Mouse (Mus musculus): ENCODE measurements around the gene Cdc42bpb. TPM values are rescaled to one million over a fixed set of nuclear protein-coding genes. Genes with fewer than 3 reads are reported as not detected.

The Cdc42bpb gene
- polyA plus RNA-seq, 1 experiment from 2014 or later = 25.6 TPM

DNA sequence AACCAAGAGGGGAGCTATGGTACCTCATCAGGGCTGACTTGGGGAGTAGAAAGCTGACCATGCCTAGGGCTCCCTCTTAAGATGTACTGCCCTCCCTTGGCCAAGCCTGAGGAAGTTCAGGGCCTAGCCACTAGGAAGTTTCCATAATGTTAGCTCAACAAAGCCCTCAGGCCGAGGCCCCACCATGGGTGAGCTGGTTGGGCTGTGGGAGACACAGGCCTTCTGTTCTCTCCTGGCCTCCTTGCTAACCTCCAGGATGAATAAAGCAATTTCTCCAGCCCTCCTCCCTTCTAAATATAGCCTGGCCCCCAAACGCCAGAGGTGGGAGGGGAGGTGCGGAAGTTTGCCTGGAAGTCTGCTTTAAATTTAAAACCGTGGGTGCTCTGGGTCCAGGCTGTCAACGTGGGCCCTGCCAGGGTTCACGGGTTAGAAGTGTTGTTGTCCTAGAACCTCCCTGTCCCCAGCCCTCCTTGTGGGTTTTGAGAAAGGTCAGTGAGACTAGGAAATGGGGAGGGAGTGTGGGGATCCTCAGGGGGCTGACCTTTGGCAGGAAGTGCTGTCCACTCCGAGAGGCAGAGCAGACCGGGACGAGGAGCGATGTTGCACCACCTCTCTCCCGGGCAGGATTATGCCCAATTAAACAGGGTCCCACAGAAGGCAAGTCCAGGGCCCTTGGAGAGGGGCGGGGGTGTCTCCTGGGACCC, 35.2 kb upstream of the Cdc42bpb start:
- H3K4me1 ChIP-seq (replicated peaks) = peaks cover 36% of the 10 kb centered on the region
- H3K27me3 ChIP-seq = peaks cover 67% of the 10 kb centered on the region
- H3K9ac ChIP-seq (replicated peaks) = no peak overlapping the region
- H3K36me3 ChIP-seq = no peaks in the 10 kb centered on the region
- peak overlapping the region; percentile 38 for H3K4me3 ChIP-seq (replicated peaks)
- WGBS = 13% methylated on average over 12 of the region's 12 CpGs
- no peaks in the 10 kb centered on the region for H3K9me3 ChIP-seq
- ATAC-seq (ENCODE audit: insufficient number of reproducible peaks, insufficient read depth, low FRiP score, low TSS enrichment, low read depth) = peak; percentile 10; the same call in 1 of the 2 replicates
- H3K4me2 ChIP-seq = peak overlapping the region; percentile 62
- peak overlapping the region; percentile 78 for H3K27ac ChIP-seq

DNA sequence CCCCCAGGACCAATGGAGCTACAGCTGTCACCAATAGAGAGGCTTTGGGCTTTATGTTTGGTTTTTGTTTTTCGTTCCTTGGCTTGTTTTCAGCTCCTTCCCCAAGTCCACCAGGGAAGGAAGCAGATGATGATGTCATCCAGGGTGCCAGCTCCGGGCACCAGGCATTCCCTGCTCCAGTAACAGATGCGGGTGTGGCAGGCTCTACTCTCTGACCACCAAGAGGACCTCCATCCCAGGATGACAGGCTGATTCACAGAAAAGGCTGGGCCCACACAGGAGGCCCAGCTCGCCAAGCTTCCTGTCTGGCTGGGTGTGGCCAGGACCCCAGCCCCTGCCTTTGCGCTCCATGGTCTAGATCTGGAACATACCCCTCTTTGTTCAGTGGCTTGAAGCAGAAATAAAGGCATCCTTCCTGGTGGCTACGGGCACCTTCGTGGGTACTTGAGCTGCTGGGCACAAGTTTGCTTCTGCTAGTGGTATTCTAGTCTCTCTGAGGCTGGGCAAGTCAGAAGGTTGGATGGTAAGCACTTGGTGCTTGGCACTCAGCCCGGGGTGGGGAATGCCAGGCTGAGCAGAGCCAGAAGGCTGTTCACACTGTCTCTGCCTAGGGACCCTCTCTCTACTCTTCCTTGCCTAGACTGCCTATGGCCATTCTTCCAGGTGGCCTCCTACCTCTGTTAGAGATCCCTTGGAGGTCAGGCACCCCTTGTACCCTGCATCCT, 34.3 kb upstream of the Cdc42bpb start:
- Histone ChIP-seq H3K4me3 (replicated peaks) (no peak overlapping the region), H3K4me1 (replicated peaks) (peaks cover 28% of the 10 kb centered on the region), H3K36me3 (no peaks in the 10 kb centered on the region), H3K4me2 (no peak overlapping the region), H3K9ac (replicated peaks) (no peak overlapping the region), H3K27me3 (peaks cover 67% of the 10 kb centered on the region), H3K9me3 (no peaks in the 10 kb centered on the region), H3K27ac (peak overlapping the region; percentile 78)
- no peak for ATAC-seq (ENCODE audit: insufficient number of reproducible peaks, insufficient read depth, low FRiP score, low TSS enrichment, low read depth)
- 71% methylated on average over 8 of the region's 8 CpGs for WGBS

DNA sequence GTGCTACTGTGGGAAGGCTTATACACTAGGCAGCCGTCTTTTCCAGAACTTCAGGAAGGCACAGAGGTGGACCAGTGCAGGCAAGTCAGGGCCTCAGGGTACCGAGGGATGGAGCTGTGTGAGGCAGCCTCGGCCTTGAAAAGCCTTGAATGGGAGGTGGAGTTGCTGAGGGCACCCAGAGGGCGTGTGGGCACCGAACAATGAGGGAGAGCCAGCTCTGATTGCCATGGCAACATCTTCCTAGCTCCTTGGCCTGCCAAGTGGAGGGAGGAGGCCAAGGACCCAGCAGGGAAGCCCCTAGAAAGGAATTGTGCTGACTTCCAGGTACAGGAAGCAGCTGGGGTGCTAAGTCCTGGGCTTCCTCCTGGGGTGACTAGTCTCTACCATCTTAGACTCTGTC, 32.1 kb upstream of the Cdc42bpb start:
- Histone ChIP-seq H3K36me3 (no peaks in the 10 kb centered on the region), H3K27me3 (peaks cover 75% of the 10 kb centered on the region), H3K9ac (replicated peaks) (no peak overlapping the region), H3K4me3 (replicated peaks) (no peak overlapping the region), H3K9me3 (no peaks in the 10 kb centered on the region), H3K4me1 (replicated peaks) (peaks cover 29% of the 10 kb centered on the region), H3K27ac (no peak overlapping the region), H3K4me2 (no peak overlapping the region)
- no peak for ATAC-seq (ENCODE audit: insufficient number of reproducible peaks, insufficient read depth, low FRiP score, low TSS enrichment, low read depth)
- 30% methylated on average over 5 of the region's 5 CpGs for WGBS

DNA sequence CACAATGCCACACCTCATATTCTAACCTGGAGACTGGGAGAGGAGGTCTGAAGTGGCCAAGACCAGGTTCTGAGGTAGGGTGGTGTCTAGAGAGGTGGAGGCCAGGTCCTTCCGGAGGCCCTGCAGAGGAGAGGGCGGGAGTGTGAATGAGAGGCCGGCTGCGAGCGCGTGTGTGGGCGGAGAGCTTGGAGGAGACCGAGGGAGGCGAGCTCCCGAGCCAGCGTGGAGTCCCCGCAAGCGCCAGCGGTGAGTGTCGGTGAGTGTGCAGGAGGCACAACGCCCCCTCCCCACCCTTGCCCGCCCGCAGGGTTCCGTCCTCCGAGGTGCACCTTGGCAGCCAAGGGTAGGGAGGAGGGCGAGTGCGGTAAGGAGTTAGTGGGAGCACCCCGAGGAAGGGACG, 29.1 kb upstream of the Cdc42bpb start, which contains the start of gene Lbhd2:
Lbhd2 (plus strand) TSS at position 188 of the 400 bp plus-strand sequence.
- Histone ChIP-seq H3K36me3 (no peaks in the 10 kb centered on the region), H3K4me1 (replicated peaks) (peaks cover 15% of the 10 kb centered on the region), H3K9me3 (no peaks in the 10 kb centered on the region), H3K27me3 (peaks cover 83% of the 10 kb centered on the region), H3K4me3 (replicated peaks) (peak within 1 kb of the TSS; percentile 29), H3K27ac (no peak within 1 kb of the TSS), H3K4me2 (peak within 1 kb of the TSS; percentile 56), H3K9ac (replicated peaks) (no peak within 1 kb of the TSS)
- WGBS = 1% methylated on average over 24 of the region's 24 CpGs
- no peak for ATAC-seq (ENCODE audit: insufficient number of reproducible peaks, insufficient read depth, low FRiP score, low TSS enrichment, low read depth)

DNA sequence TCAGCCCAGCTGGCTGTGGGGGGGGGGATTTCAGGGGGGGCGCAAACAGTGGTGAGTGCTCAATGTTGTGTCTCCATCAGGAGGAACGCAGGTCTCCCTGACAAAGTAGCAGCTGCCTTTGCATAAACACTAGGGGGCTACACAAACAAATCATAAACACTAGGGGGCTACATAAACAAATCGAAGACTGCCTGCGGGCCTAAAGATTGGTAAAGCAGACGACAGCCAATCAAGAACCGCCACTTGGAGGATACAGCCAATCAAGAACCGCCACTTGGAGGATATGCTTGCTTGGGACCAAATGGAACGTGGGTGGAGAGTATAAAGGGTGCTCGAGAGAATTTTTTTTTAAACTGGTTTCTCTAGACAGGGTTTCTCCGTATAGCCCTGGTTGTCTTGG, 27.4 kb upstream of the Cdc42bpb start:
- WGBS = 54% methylated on average over 10 of the region's 10 CpGs
- Histone ChIP-seq H3K4me3 (replicated peaks) (no peak overlapping the region), H3K9me3 (no peaks in the 10 kb centered on the region), H3K4me2 (no peak overlapping the region), H3K27ac (no peak overlapping the region), H3K27me3 (peaks cover 67% of the 10 kb centered on the region), H3K4me1 (replicated peaks) (peaks cover 13% of the 10 kb centered on the region), H3K9ac (replicated peaks) (no peak overlapping the region), H3K36me3 (no peaks in the 10 kb centered on the region)
- no peak for ATAC-seq (ENCODE audit: insufficient number of reproducible peaks, insufficient read depth, low FRiP score, low TSS enrichment, low read depth)

DNA sequence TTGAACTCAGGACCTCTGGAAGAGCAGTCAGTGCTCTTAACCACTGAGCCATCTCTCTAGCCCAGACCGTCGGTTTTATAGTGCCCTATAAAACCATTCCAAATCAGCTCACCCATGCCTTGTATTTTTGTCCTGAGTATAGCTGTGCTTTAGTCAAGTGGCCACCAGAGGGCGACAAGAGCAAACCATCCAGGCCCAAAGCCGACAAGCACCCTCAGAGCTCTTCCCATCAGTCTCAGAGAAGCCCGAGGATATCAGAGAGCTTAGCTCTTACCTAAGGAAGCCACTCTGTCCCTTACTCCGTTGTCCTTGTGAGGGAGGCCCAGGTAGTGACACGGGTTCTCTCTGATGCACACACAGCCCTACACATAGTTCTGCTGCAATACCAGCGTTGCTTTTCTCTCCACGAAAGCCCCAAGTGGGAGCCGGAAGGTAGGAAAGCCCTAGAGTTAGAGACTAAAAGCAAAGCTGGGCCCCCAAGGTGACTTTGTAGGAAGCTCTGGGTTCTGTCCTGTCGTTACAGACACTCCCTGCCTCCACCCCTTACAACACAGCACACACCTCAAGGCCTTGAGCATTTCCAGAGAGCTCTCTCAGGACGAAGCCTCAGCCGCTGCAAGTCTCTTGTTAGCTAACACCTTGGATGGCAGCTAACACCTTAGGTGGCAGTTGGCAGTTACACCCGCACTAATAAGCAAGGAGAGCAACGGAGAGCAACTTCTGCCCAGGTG, 24.1 kb upstream of the Cdc42bpb start:
- ATAC-seq (ENCODE audit: insufficient number of reproducible peaks, insufficient read depth, low FRiP score, low TSS enrichment, low read depth) = peak; percentile 74; the same call in 1 of the 2 replicates
- Histone ChIP-seq H3K4me2 (no peak overlapping the region), H3K27ac (no peak overlapping the region), H3K9ac (replicated peaks) (no peak overlapping the region; the same call in 1 of the 2 replicates), H3K9me3 (no peaks in the 10 kb centered on the region), H3K4me1 (replicated peaks) (peaks cover 9% of the 10 kb centered on the region), H3K36me3 (no peaks in the 10 kb centered on the region), H3K4me3 (replicated peaks) (no peak overlapping the region), H3K27me3 (peaks cover 62% of the 10 kb centered on the region)
- 15% methylated on average over 15 of the region's 15 CpGs for WGBS

DNA sequence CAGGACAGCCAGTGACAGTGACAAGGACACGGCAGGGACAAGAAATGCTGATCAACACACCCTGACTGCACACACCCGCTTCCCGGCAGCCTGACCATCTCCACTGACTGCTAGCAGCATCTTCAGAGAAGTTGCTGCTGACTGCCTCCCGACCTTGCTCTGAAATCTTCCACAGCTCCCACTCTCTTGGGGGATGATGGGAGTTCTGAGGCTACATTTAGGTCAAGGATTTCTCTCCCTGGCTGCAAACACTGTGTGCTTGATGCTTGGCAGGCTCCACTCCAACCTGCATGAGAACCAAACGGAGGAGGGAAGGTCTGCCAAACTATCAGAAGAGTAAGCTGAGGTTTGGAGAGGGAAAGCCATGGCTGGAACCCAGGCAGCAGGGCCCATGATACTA, 19.5 kb upstream of the Cdc42bpb start:
- no peak for ATAC-seq (ENCODE audit: insufficient number of reproducible peaks, insufficient read depth, low FRiP score, low TSS enrichment, low read depth)
- Histone ChIP-seq H3K9ac (replicated peaks) (no peak overlapping the region), H3K9me3 (no peaks in the 10 kb centered on the region), H3K27ac (no peak overlapping the region), H3K4me2 (no peak overlapping the region), H3K36me3 (no peaks in the 10 kb centered on the region), H3K27me3 (peaks cover 40% of the 10 kb centered on the region), H3K4me3 (replicated peaks) (no peak overlapping the region), H3K4me1 (replicated peaks) (peaks cover 5% of the 10 kb centered on the region)
- WGBS = 68% methylated on average over 5 of the region's 5 CpGs

DNA sequence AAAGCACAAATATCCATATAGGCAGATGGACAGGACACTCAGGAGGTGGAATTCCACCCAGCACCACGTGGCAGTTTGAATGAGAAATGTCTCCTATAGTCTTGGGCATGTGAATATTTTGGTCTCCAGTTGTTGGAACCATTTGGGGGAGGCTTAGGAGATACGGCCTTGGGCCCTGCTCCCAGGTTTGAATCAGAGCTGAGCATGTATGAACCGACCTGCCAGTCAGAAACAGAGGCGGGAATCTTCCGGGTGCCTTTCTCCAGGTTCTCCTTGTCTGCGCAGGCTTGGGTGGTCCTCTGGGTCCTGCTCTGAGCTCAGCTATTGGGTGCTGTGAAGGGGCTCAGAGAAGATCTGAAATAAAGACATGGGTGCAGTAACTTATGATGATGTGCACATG, 16.5 kb upstream of the Cdc42bpb start:
- no peak overlapping the region for H3K9ac ChIP-seq (replicated peaks)
- WGBS = 85% methylated on average over 6 of the region's 6 CpGs
- H3K4me3 ChIP-seq (replicated peaks) = no peak overlapping the region
- H3K36me3 ChIP-seq = no peaks in the 10 kb centered on the region
- no peak for ATAC-seq (ENCODE audit: insufficient number of reproducible peaks, insufficient read depth, low FRiP score, low TSS enrichment, low read depth)
- H3K27me3 ChIP-seq = peaks cover 31% of the 10 kb centered on the region
- no peak overlapping the region for H3K27ac ChIP-seq
- H3K4me2 ChIP-seq = no peak overlapping the region
- no peaks in the 10 kb centered on the region for H3K4me1 ChIP-seq (replicated peaks)
- no peaks in the 10 kb centered on the region for H3K9me3 ChIP-seq

DNA sequence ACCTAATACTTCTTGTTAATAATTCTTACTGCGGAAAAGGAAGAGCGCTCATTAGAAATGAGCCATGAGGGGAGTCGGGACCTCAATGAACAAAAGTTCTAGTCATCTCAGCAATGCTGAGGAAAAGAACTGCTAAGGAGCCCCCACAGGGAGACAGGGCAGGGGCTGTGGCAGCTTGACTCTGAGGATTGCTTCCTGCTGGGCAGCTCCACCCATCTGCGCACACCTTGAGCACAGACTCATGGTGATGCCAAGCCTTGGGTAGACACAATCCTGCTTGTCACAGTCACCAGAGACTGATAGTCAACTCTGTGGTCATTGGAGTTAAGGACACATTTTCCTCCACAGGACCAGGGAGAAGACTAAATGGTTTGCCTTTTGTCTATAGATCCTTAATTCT, 9.6 kb upstream of the Cdc42bpb start:
- no peak overlapping the region for H3K27ac ChIP-seq
- 87% methylated on average over 4 of the region's 4 CpGs for WGBS

DNA sequence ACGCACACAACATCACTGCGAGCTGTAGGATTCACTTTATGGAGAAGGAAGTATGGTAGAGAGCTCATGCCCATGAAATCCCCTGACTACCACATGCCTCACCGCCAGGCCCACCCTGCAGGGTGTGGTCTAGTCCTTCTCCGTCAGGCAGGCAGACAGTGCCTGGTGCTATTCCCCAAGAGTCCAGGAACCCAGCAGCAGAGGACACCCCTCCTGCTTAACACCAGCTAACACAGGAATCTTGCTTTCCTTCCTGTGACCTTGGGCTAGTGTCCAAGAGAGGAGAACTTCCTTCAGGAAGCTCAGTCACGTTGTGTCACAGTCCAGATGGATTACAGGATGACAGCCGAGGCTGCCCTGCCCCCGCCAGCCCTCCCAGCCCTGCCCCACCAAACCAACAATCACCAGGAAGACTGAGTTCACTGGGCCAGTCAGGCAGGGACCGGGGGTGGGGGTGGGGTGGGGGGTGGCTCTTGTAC, 9.2 kb upstream of the Cdc42bpb start:
- Histone ChIP-seq H3K9ac (replicated peaks) (no peak overlapping the region), H3K27ac (no peak overlapping the region; the same call in 1 of the 2 replicates), H3K4me1 (replicated peaks) (peaks cover 4% of the 10 kb centered on the region; the same call in 1 of the 2 replicates), H3K4me2 (no peak overlapping the region), H3K27me3 (no peaks in the 10 kb centered on the region), H3K9me3 (no peaks in the 10 kb centered on the region), H3K4me3 (replicated peaks) (no peak overlapping the region), H3K36me3 (no peaks in the 10 kb centered on the region)
- no peak for ATAC-seq (ENCODE audit: insufficient number of reproducible peaks, insufficient read depth, low FRiP score, low TSS enrichment, low read depth)
- whole genome bisulfite sequencing = 66% methylated on average over 8 of the region's 8 CpGs

More for the DNA sequence above, 9.6 kb upstream of the Cdc42bpb start:
- H3K9ac ChIP-seq (replicated peaks) = no peak overlapping the region
- H3K9me3 ChIP-seq = no peaks in the 10 kb centered on the region
- peaks cover 4% of the 10 kb centered on the region; the same call in 1 of the 2 replicates for H3K4me1 ChIP-seq (replicated peaks)
- H3K27me3 ChIP-seq = no peaks in the 10 kb centered on the region
- ATAC-seq (ENCODE audit: insufficient number of reproducible peaks, insufficient read depth, low FRiP score, low TSS enrichment, low read depth) = no peak
- no peak overlapping the region for H3K4me3 ChIP-seq (replicated peaks)
- H3K36me3 ChIP-seq = no peaks in the 10 kb centered on the region
- no peak overlapping the region for H3K4me2 ChIP-seq

Measured in limb, embryonic 12.5 days (tissue).